ENCODE assay signal across 8 mouse cellular contexts in the genomic region with DNA sequence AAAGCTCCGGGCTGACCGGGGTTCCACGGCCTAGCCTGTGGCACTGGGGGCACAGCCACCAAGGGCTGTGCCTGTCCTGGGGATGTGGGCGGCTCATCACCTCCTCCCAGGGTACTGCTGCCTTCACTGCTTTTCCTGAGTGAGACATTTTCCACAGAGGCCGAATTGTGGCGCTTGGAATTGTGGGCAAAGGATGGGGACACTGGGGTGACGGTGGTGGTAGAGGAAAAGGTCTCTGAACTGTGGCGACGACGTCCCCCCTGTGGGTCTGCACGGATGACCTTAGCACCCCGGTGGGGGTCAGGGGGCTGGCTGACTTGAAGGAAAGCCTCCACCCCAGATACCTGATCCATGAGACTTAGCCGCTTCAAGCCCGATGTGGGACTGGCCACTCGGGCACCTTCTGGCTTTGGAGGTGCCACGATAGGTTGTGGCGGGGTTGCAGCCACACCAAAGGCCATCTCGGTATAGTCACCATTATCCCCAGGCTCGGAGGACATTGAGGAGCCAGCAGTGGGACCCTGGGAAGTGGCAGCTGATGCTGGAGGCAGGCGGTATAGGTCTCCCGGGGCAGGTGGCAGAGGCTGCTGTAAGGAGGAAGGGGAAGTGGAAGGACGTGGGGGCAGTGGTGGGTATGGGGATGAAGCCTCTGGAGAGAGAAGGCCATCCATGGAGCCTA. TPM values are rescaled to one million over a fixed set of nuclear protein-coding genes. Genes with fewer than 3 reads are reported as not detected.
DNase-seq lines count a peak whose midpoint lies in the region; ATAC-seq and TF ChIP-seq lines count a peak whose summit lies in the region.

No protein-coding gene starts in this region.

- H3K27me3 ChIP-seq in megakaryocyte, embryonic 14.5 days (replicated peaks), result no peaks in the 10 kb centered on the region
- H3K27me3 ChIP-seq in embryonic facial prominence, embryonic 15.5 days, result no peaks in the 10 kb centered on the region
- H3K27me3 ChIP-seq in limb, embryonic 11.5 days (ENCODE audit: control insufficient read depth, insufficient read depth, low read length), result no peaks in the 10 kb centered on the region
- H3K27me3 ChIP-seq in small intestine, adult 2 months (ENCODE audit: control insufficient read depth, insufficient read depth, low read length), result no peaks in the 10 kb centered on the region

- no peak for ATAC-seq in megakaryocyte, adult 5-6 weeks (ENCODE audit: poor library complexity, severe bottlenecking)
- no peak for ATAC-seq in embryonic facial prominence, embryonic 15.5 days (ENCODE audit: insufficient number of reproducible peaks, low FRiP score, low TSS enrichment, low read depth)
- ATAC-seq in limb, embryonic 11.5 days (ENCODE audit: insufficient number of reproducible peaks, low FRiP score, low TSS enrichment, low read depth), result no peak

- peak overlapping the region; percentile 100 for H3K4me3 ChIP-seq in megakaryocyte, embryonic 14.5 days (replicated peaks)
- H3K4me3 ChIP-seq in embryonic facial prominence, embryonic 15.5 days (replicated peaks), result peak overlapping the region; percentile 83
- H3K4me3 ChIP-seq in limb, embryonic 11.5 days (ENCODE audit: low read depth, low read length), result peak overlapping the region; percentile 70
- H3K4me3 ChIP-seq in small intestine, adult 2 months (ENCODE audit: low read depth, low read length), result peak overlapping the region; percentile 91

- TF ChIP-seq CTCF in small intestine, adult 2 months (IDR thresholded peaks at IDR 0.05; ENCODE audit: extremely low read depth, insufficient read length, insufficient replicate concordance, low read depth, low read length), result no peak

- peaks cover 79% of the 10 kb centered on the region for H3K36me3 ChIP-seq in megakaryocyte, embryonic 14.5 days (replicated peaks; ENCODE audit: low read length)
- no peaks in the 10 kb centered on the region for H3K36me3 ChIP-seq in embryonic facial prominence, embryonic 15.5 days
- H3K36me3 ChIP-seq in limb, embryonic 11.5 days (ENCODE audit: control insufficient read depth, insufficient read depth, low read length), result peaks cover 4% of the 10 kb centered on the region; the same call in 1 of the 2 replicates
- H3K36me3 ChIP-seq in small intestine, adult 2 months (ENCODE audit: control insufficient read depth, insufficient read depth, low read length), result peaks cover 13% of the 10 kb centered on the region

- peak overlapping the region; percentile 84 for H3K4me2 ChIP-seq in embryonic facial prominence, embryonic 15.5 days (replicated peaks)
- peak overlapping the region; percentile 85 for H3K4me2 ChIP-seq in limb, embryonic 11.5 days (ENCODE audit: low read depth, severe bottlenecking)

- H3K9me3 ChIP-seq in megakaryocyte, embryonic 14.5 days, result no peaks in the 10 kb centered on the region
- H3K9me3 ChIP-seq in embryonic facial prominence, embryonic 15.5 days (replicated peaks), result no peaks in the 10 kb centered on the region
- H3K9me3 ChIP-seq in limb, embryonic 11.5 days (ENCODE audit: control insufficient read depth, low read length), result no peaks in the 10 kb centered on the region

- 54% methylated on average over 22 of the region's 22 CpGs for WGBS in embryonic facial prominence, embryonic 15.5 days
- WGBS in limb, embryonic 11.5 days, result 88% methylated on average over 22 of the region's 22 CpGs
- 83% methylated on average over 22 of the region's 22 CpGs for WGBS in small intestine, adult 2 months

- TF ChIP-seq POLR2A in small intestine, adult 2 months (IDR thresholded peaks at IDR 0.05; ENCODE audit: low read depth, low read length), result no peak

- H3K9ac ChIP-seq in embryonic facial prominence, embryonic 15.5 days, result peak overlapping the region; percentile 42
- H3K9ac ChIP-seq in limb, embryonic 11.5 days (ENCODE audit: low read length), result peak overlapping the region; percentile 23; the same call in 1 of the 2 replicates

- 0 out of 2 replicates have a peak overlapping the region, but pooled peaks have one; percentile 28 for H3K27ac ChIP-seq in embryonic facial prominence, embryonic 15.5 days (replicated peaks)
- no peak overlapping the region for H3K27ac ChIP-seq in limb, embryonic 11.5 days (replicated peaks; ENCODE audit: low read depth, low read length)
- H3K27ac ChIP-seq in small intestine, adult 2 months (ENCODE audit: insufficient read depth, low read depth, low read length), result no peak overlapping the region

- no peak for DNase-seq in limb, embryonic 11.5 days (ENCODE audit: low spot score)
- DNase-seq in frontal cortex, postnatal 36 days (ENCODE audit: low spot score in 2 of 2), result no peak
- DNase-seq in kidney, adult 11 months, result no peak
- DNase-seq in right cerebral cortex, postnatal 36 days (ENCODE audit: low spot score in 2 of 2), result no peak

- H3K4me1 ChIP-seq in megakaryocyte, embryonic 14.5 days, result peaks cover 55% of the 10 kb centered on the region
- H3K4me1 ChIP-seq in embryonic facial prominence, embryonic 15.5 days, result peaks cover 74% of the 10 kb centered on the region
- H3K4me1 ChIP-seq in limb, embryonic 11.5 days (ENCODE audit: control insufficient read depth, insufficient read depth, low read length), result peaks cover 63% of the 10 kb centered on the region
- H3K4me1 ChIP-seq in small intestine, adult 2 months (ENCODE audit: control insufficient read depth, insufficient read depth, insufficient read length, low read length), result peaks cover 41% of the 10 kb centered on the region

RNA-seq across cellular contexts. Expression of a gene that starts 3.3 kb away (rescaled TPM):
- 77.5 and 176 TPM in 2 replicates for polyA plus RNA-seq in megakaryocyte, embryonic 14.5 days (2012; ENCODE audit: insufficient read depth, low replicate concordance)
- total RNA-seq in megakaryocyte, adult 5-6 weeks (2015), result 12.3 and 12.5 TPM in 2 replicates
- total RNA-seq in megakaryocyte, adult 5-6 weeks (2017), result 7.6 and 10.9 TPM in 2 replicates
- polyA plus RNA-seq in embryonic facial prominence, embryonic 15.5 days (2015; fragmentation: Nextera tagmentation; extraction: Ambion mirVana), result 7.4 and 7.9 TPM in 2 replicates
- 8.3 and 9.3 TPM in 2 replicates for polyA plus RNA-seq in limb, embryonic 11.5 days (2014; fragmentation: Nextera tagmentation; extraction: Ambion mirVana)
- polyA plus RNA-seq in small intestine, adult 2 months (2012; rRNA removed), result 7.5 and 31.2 TPM in 2 replicates
